Mouse (Mus musculus): ENCODE data around the gene H3f3b. TPM values are rescaled to one million over a fixed set of nuclear protein-coding genes. Genes with fewer than 3 reads are reported as not detected.

Gene H3f3b
- polyA plus RNA-seq (2014; fragmentation: Illumina TruSeq; extraction: RNeasy Lipid Tissue Mini Kit (QIAGEN cat#74804); ENCODE audit: low read depth, low replicate concordance), result 364 TPM

DNA sequence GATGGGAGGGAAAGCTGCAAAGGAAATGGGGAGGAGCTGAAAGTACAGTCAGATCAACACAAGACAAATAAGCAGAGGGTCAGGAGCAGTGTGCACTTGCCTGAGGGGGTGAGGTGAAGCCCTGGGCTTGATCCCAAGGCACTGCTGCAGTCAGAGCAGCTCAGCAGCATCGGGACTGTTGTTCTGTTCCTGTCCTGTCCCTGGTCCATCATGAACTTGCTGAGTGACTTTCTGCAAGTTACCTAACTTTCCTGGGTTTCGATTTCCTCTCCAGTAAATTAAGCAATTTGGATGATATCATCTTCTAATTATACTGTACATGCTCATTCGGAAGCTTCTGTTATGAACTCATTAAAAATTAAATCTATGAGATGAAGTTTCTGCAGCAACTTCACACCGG lies at the start of gene H3f3b:
H3f3b (minus strand) TSS at position 207 of the 400 bp plus-strand sequence.

GRCm38 (mm10) chr11:116030088-116030897 lies 2.5 kb upstream of the H3f3b start, which contains the start of gene Unk:
TSS of gene Unk (plus strand) at chr11:116030322.

GRCm38 (mm10) chr11:116012262-116012947 lies 15.4 kb downstream of the H3f3b start, which contains the start of gene Galk1:
TSS of gene Galk1 (minus strand) at chr11:116012719.

GRCm38 (mm10) chr11:115974309-115975082 lies 53.3 kb downstream of the H3f3b start, which contains the start of gene Itgb4:
TSS of gene Itgb4 (plus strand) at chr11:115974709.

Other genes with a start within 250 kb of the H3f3b start
- gene Caskin2, start 214.3 kb downstream of the H3f3b start, polyA plus RNA-seq (2014; fragmentation: Illumina TruSeq; extraction: RNeasy Lipid Tissue Mini Kit (QIAGEN cat#74804); ENCODE audit: low read depth, low replicate concordance), result 38.2 TPM
- 12.0 TPM for gene Tsen54, start 213.2 kb downstream of the H3f3b start, polyA plus RNA-seq (2014; fragmentation: Illumina TruSeq; extraction: RNeasy Lipid Tissue Mini Kit (QIAGEN cat#74804); ENCODE audit: low read depth, low replicate concordance)
- gene Llgl2, start 203.9 kb downstream of the H3f3b start, polyA plus RNA-seq (2014; fragmentation: Illumina TruSeq; extraction: RNeasy Lipid Tissue Mini Kit (QIAGEN cat#74804); ENCODE audit: low read depth, low replicate concordance), result 66.4 TPM
- 13.7 TPM for gene Myo15b, start 169.6 kb downstream of the H3f3b start, polyA plus RNA-seq (2014; fragmentation: Illumina TruSeq; extraction: RNeasy Lipid Tissue Mini Kit (QIAGEN cat#74804); ENCODE audit: low read depth, low replicate concordance)
- gene Smim5, start 128.0 kb downstream of the H3f3b start, polyA plus RNA-seq (2014; fragmentation: Illumina TruSeq; extraction: RNeasy Lipid Tissue Mini Kit (QIAGEN cat#74804); ENCODE audit: low read depth, low replicate concordance), result 13.8 TPM
- 1.4 TPM for gene Smim6, start 115.9 kb downstream of the H3f3b start, polyA plus RNA-seq (2014; fragmentation: Illumina TruSeq; extraction: RNeasy Lipid Tissue Mini Kit (QIAGEN cat#74804); ENCODE audit: low read depth, low replicate concordance)
- gene Sap30bp, start 94.7 kb downstream of the H3f3b start, polyA plus RNA-seq (2014; fragmentation: Illumina TruSeq; extraction: RNeasy Lipid Tissue Mini Kit (QIAGEN cat#74804); ENCODE audit: low read depth, low replicate concordance), result 30.6 TPM
- 22.9 TPM for gene Recql5, start 94.5 kb downstream of the H3f3b start, polyA plus RNA-seq (2014; fragmentation: Illumina TruSeq; extraction: RNeasy Lipid Tissue Mini Kit (QIAGEN cat#74804); ENCODE audit: low read depth, low replicate concordance)
- 7.7 TPM for gene Itgb4, start 53.3 kb downstream of the H3f3b start, polyA plus RNA-seq (2014; fragmentation: Illumina TruSeq; extraction: RNeasy Lipid Tissue Mini Kit (QIAGEN cat#74804); ENCODE audit: low read depth, low replicate concordance)
- gene Galk1, start 15.2 kb downstream of the H3f3b start, polyA plus RNA-seq (2014; fragmentation: Illumina TruSeq; extraction: RNeasy Lipid Tissue Mini Kit (QIAGEN cat#74804); ENCODE audit: low read depth, low replicate concordance), result 36.9 TPM
- gene Unk, start 2.4 kb upstream of the H3f3b start, polyA plus RNA-seq (2014; fragmentation: Illumina TruSeq; extraction: RNeasy Lipid Tissue Mini Kit (QIAGEN cat#74804); ENCODE audit: low read depth, low replicate concordance), result 20.0 TPM
- gene Unc13d, start 50.0 kb upstream of the H3f3b start, polyA plus RNA-seq (2014; fragmentation: Illumina TruSeq; extraction: RNeasy Lipid Tissue Mini Kit (QIAGEN cat#74804); ENCODE audit: low read depth, low replicate concordance), result 1.3 TPM
- 150 TPM for gene Wbp2, start 59.0 kb upstream of the H3f3b start, polyA plus RNA-seq (2014; fragmentation: Illumina TruSeq; extraction: RNeasy Lipid Tissue Mini Kit (QIAGEN cat#74804); ENCODE audit: low read depth, low replicate concordance)
- gene Trim47, start 99.2 kb upstream of the H3f3b start, polyA plus RNA-seq (2014; fragmentation: Illumina TruSeq; extraction: RNeasy Lipid Tissue Mini Kit (QIAGEN cat#74804); ENCODE audit: low read depth, low replicate concordance), result 27.7 TPM
- gene Trim65, start 103.2 kb upstream of the H3f3b start, polyA plus RNA-seq (2014; fragmentation: Illumina TruSeq; extraction: RNeasy Lipid Tissue Mini Kit (QIAGEN cat#74804); ENCODE audit: low read depth, low replicate concordance), result 6.0 TPM
- 40.8 TPM for gene Mrpl38, start 110.9 kb upstream of the H3f3b start, polyA plus RNA-seq (2014; fragmentation: Illumina TruSeq; extraction: RNeasy Lipid Tissue Mini Kit (QIAGEN cat#74804); ENCODE audit: low read depth, low replicate concordance)
- 39.1 TPM for gene Fbf1, start 140.2 kb upstream of the H3f3b start, polyA plus RNA-seq (2014; fragmentation: Illumina TruSeq; extraction: RNeasy Lipid Tissue Mini Kit (QIAGEN cat#74804); ENCODE audit: low read depth, low replicate concordance)
- gene Ten1, start 170.9 kb upstream of the H3f3b start, polyA plus RNA-seq (2014; fragmentation: Illumina TruSeq; extraction: RNeasy Lipid Tissue Mini Kit (QIAGEN cat#74804); ENCODE audit: low read depth, low replicate concordance), result 46.2 TPM
- gene Acox1, start 171.1 kb upstream of the H3f3b start, polyA plus RNA-seq (2014; fragmentation: Illumina TruSeq; extraction: RNeasy Lipid Tissue Mini Kit (QIAGEN cat#74804); ENCODE audit: low read depth, low replicate concordance), result 213 TPM
- gene Evpl, start 210.1 kb upstream of the H3f3b start, polyA plus RNA-seq (2014; fragmentation: Illumina TruSeq; extraction: RNeasy Lipid Tissue Mini Kit (QIAGEN cat#74804); ENCODE audit: low read depth, low replicate concordance), result 2.0 TPM
- gene Srp68, start 246.3 kb upstream of the H3f3b start, polyA plus RNA-seq (2014; fragmentation: Illumina TruSeq; extraction: RNeasy Lipid Tissue Mini Kit (QIAGEN cat#74804); ENCODE audit: low read depth, low replicate concordance), result 58.9 TPM

All from adipose tissue, adult 10 weeks (tissue).